Mouse (Mus musculus) liver, embryonic 14.5 days (tissue): Measurements from ENCODE around the gene AW011738.

Source experiments
- CTCF ChIP-seq: IDR thresholded peaks from 2 replicates; pipeline ENCODE4 v1.5.1; 2016; ENCODE audit warnings: antibody characterized with exemption, low read depth, control low read depth
- EP300 ChIP-seq: IDR thresholded peaks from 2 replicates; pipeline ENCODE4 v1.6.1; 2016; ENCODE audit warnings: antibody characterized with exemption, low read depth

DNA sequence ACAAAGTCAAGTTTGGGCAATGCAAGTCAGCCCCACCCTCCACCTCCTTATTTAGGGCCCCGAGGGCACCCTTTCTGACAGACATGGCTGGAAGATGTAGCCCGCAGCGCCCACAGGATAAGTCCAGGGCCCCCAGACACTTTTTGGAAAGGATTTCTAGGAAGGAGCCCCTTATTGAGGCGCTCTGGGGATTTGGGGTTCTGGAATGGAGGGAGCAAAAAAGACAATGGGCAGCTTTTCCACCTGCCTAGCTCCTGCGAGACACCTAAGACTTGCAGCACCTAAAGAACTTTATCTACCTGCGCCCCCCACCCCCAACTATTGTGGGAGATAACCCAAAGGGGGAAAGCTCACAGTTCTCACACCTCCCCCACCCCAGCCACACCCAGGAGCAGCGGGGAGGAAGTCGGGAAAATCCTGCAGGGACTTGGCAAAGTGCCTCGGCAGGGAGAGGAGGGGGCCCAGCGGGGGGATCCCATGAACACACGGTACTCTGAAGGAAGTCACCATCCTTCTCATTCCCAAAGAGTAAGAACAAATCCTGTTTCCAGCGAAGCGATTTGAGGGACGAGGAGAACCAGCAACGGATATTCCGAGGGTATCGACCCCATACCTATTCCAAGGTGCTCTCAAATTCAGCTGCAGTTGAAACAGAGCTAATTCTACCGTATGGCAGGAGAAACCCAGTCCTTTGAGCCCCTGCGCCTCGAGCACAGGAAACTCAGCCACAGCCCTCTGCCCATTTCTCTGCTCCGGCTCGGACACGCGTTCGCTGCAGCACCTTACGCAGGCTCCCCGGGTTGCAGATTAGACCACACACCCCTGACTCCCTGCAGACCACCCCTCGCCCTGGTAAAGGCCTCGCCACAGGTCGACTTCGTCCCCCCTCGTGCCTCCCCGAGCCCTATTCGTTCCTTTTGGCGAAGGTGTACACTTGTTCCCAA lies 6.9 kb upstream of the AW011738 start:
- TF ChIP-seq CTCF (no peak), EP300 (no peak)
